Mouse (Mus musculus) liver, embryonic 14.5 days (tissue): ENCODE measurements around the gene Parp3. TPM values are rescaled to one million over a fixed set of nuclear protein-coding genes. Genes with fewer than 3 reads are reported as not detected.
A peak's percentile ranks its signal among the peaks of the same experiment; 100 is the strongest.

ENCODE experiments used
- ATAC-seq: fragments of 200-750 bp; cut with Nextera tagmentation; 2 replicates; pipeline ENCODE4 v1.8.0; 2017; ENCODE audit warnings: moderate number of reproducible peaks, mild to moderate bottlenecking, moderate library complexity; ENCODE audit not compliant: insufficient read depth
- DNase-seq, 3 experiments: peaks; one replicate each; pipeline ENCODE4 v3.0.0-alpha.2; 2012 to 2013; ENCODE audit warnings: low read depth in 3 of 3, low spot score in 3 of 3
- H3K27ac ChIP-seq: fragments of 300-500 bp; sonication (generic); 2 replicates; pipeline ENCODE4 v1.5.1; 2014; ENCODE audit warnings: moderate library complexity, mild to moderate bottlenecking, control low read depth, inconsistent platforms
- H3K27me3 ChIP-seq: fragments of 300-500 bp; sonication (generic); 2 replicates; pipeline ENCODE4 v1.6.1; 2014; ENCODE audit warnings: mild to moderate bottlenecking, low read length, moderate library complexity; ENCODE audit not compliant: control insufficient read depth, insufficient read depth
- H3K36me3 ChIP-seq: fragments of 300-500 bp; sonication (generic); replicated peaks from 2 replicates; pipeline ENCODE4 v1.6.1; 2014; ENCODE audit warnings: low read depth; ENCODE audit not compliant: control insufficient read depth, insufficient read depth
- H3K4me1 ChIP-seq, 2 experiments: fragments of 200-500 bp in 1 of 2; fragments of 300-500 bp in 1 of 2; sonication (generic) in 1 of 2; replicated peaks; 2 replicates each; pipeline ENCODE4 v1.6.1; 2012 to 2014; ENCODE audit warnings: antibody characterized with exemption in 1 of 2, inconsistent platforms in 1 of 2, low read length in 1 of 2; ENCODE audit not compliant: control insufficient read depth in 2 of 2, insufficient read depth in 2 of 2
- H3K4me2 ChIP-seq: fragments of 300-500 bp; sonication (generic); 2 replicates; pipeline ENCODE4 v1.6.1; 2014; ENCODE audit warnings: low read depth, mild to moderate bottlenecking, control low read depth, moderate library complexity
- H3K4me3 ChIP-seq, 2 experiments: fragments of 200-500 bp in 1 of 2; fragments of 300-500 bp in 1 of 2; sonication (generic) in 1 of 2; 2 replicates each; pipeline ENCODE4 v1.5.1; 2012 to 2014; ENCODE audit warnings: low read depth in 2 of 2, low read length in 2 of 2, mild to moderate bottlenecking in 2 of 2, control low read depth in 1 of 2, inconsistent platforms in 1 of 2, moderate library complexity in 1 of 2; ENCODE audit not compliant: insufficient read depth in 1 of 2
- H3K9ac ChIP-seq: fragments of 300-500 bp; sonication (generic); replicated peaks from 2 replicates; pipeline ENCODE4 v1.6.1; 2014; ENCODE audit warnings: mild to moderate bottlenecking, control low read depth, moderate library complexity
- H3K9me3 ChIP-seq: fragments of 300-500 bp; sonication (generic); 2 replicates; pipeline ENCODE4 v1.6.1; 2016; ENCODE audit warnings: low read length, mixed read lengths; ENCODE audit not compliant: control insufficient read depth
- CTCF ChIP-seq: IDR thresholded peaks from 2 replicates; pipeline ENCODE4 v1.5.1; 2016; ENCODE audit warnings: antibody characterized with exemption, low read depth, control low read depth
- EP300 ChIP-seq: IDR thresholded peaks from 2 replicates; pipeline ENCODE4 v1.6.1; 2016; ENCODE audit warnings: antibody characterized with exemption, low read depth
- WGBS: fragments of 180-500 bp; shearing (Covaris S2); extraction: QIAGEN DNeasy Blood & Tissue Kit; methylation state at CpG from one replicate; pipeline ENCODE4 v1.1.7; 2014; ENCODE audit not compliant: insufficient replicate concordance; 5-methylcytosine and 5-hydroxymethylcytosine counted together
- polyA plus RNA-seq, 2 experiments: library from polyadenylated mRNA; depleted of rRNA in 1 of 2; stranded (reverse) in 1 of 2; unstranded in 1 of 2; fragments of >200 nt; fragmentation: Nextera tagmentation in 1 of 2; extraction: Ambion mirVana in 1 of 2; gene quantifications; 2 replicates each; pipeline versions ENCODE4 v1.2.1 to v1.2.3; 2012 to 2014

Parp3 gene
- polyA plus RNA-seq, 2 experiments, result 0.91 to 1.3 TPM

DNA sequence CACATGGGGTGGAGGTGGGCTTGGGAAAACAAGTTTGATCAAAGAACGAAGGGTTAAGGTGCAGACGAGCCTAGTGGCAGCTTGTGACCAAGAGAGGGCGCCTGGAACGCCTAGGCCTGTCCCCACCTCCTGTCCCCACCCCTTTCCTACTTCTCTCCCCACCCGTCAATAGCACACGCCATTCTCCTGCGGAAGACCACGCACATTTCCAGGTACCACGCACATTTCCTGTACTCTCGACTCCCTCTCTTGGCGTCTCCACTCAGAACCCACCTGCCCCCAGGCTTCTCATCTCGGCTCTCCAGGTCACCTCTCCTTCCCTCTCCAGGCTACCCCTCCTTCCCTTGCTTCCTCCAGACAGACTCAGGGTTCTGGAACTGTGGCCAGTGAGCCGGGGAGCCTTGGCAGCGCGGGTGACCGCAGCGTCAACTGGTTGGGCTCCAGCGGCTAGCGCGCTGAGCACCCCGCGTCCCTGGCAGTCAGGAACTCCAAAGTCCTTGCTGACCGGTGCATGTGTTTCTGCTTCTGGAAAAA lies 28.2 kb downstream of the Parp3 start:
- peaks cover 11 to 20% of the 10 kb centered on the region in 2 experiments for H3K4me1 ChIP-seq

DNA sequence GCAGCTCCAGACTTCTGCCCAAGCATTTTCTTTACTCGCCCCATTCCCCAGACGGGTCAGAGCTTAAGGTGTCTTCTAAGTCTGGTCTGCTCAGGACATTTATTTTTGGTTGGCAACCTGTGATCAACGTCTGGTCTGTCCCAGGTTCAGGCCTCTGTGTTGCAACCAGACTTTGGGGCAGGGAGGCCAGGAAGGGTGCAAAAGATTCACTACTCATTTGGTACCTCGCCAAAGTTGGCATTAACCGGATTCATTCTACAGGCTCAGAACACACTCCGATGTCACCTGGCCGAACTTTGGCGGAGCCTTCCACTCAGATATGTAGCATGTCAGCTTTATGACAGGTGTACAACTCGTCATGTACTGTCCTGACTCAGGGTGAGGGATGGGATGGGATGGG lies 28.8 kb downstream of the Parp3 start:
- ATAC-seq, result no peak

More for the DNA sequence above, 28.2 kb downstream of the Parp3 start:
- H3K4me2 ChIP-seq, result peak overlapping the region; percentile 78
- no peaks in the 10 kb centered on the region for H3K9me3 ChIP-seq
- TF ChIP-seq CTCF (peak; percentile 78), EP300 (no peak)
- 1% methylated on average over 23 of the region's 23 CpGs for WGBS
- no peak for DNase-seq
- H3K27me3 ChIP-seq, result peaks cover 9% of the 10 kb centered on the region
- H3K4me3 ChIP-seq, result peak overlapping the region; percentile 52 to 73
- no peaks in the 10 kb centered on the region for H3K36me3 ChIP-seq
- peak overlapping the region; percentile 50 for H3K9ac ChIP-seq
- ATAC-seq, result peak; percentile 36; the same call in 1 of the 2 replicates
- H3K27ac ChIP-seq, result no peak overlapping the region

DNA sequence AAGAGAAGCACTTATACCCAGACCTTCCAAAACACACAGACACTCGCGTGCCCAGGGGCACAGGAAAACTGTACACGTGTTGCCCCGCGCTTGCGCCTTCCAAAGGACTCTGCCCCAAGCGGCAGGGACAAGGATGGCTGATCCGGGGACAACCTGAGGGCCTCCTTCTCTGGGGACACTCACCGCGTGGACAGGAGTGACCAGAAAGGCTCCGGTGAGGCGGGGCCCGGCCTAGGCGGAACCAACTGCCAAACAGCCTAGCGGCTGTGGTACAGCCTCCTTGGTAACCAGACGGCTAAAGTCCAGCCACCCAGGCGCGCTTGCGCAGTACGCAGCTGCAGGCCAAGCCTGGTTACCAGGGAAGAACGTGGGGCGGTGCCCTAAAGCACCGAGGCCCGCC lies 29.4 kb downstream of the Parp3 start, which contains the start of the genes Abhd14b and Abhd14a:
Abhd14b (plus strand) TSS at position 112 of the 400 bp plus-strand sequence.
Abhd14a (minus strand) TSS at position 331 of the 400 bp plus-strand sequence.
- no peaks in the 10 kb centered on the region for H3K36me3 ChIP-seq
- peak; percentile 81 for ATAC-seq
- no peak for TF ChIP-seq EP300
- peak; percentile 73 for TF ChIP-seq CTCF
- H3K4me3 ChIP-seq, result peak within 1 kb of the TSS; percentile 60 to 73
- peaks cover 5 to 20% of the 10 kb centered on the region in 2 experiments; a peak in 3 of 4 replicates for H3K4me1 ChIP-seq
- H3K9me3 ChIP-seq, result no peaks in the 10 kb centered on the region
- DNase-seq, result peak; percentile 61 to 62 (median 61)
- no peak within 1 kb of the TSS for H3K27ac ChIP-seq
- under 1% methylated on average over 24 of the region's 24 CpGs for WGBS
- peak within 1 kb of the TSS; percentile 31 for H3K9ac ChIP-seq
- H3K4me2 ChIP-seq, result peak within 1 kb of the TSS; percentile 78
- H3K27me3 ChIP-seq, result no peaks in the 10 kb centered on the region; the same call in none of the 2 replicates

More for the DNA sequence above, 28.8 kb downstream of the Parp3 start:
- Histone ChIP-seq H3K4me1 (peaks cover 7 to 20% of the 10 kb centered on the region in 2 experiments), H3K9me3 (no peaks in the 10 kb centered on the region), H3K27me3 (peaks cover 5% of the 10 kb centered on the region), H3K4me3 (peak overlapping the region in 1 of 2 experiments; percentile 60; a peak in 2 of 4 replicates), H3K36me3 (no peaks in the 10 kb centered on the region), H3K27ac (no peak overlapping the region), H3K4me2 (peak overlapping the region; percentile 78), H3K9ac (no peak overlapping the region)
- DNase-seq, result no peak
- no peak for TF ChIP-seq EP300
- no peak for TF ChIP-seq CTCF
- 33% methylated on average over 9 of the region's 9 CpGs for WGBS

- Histone ChIP-seq H3K27me3 (no peaks in the 10 kb centered on the region), H3K4me1 (peaks cover 5 to 20% of the 10 kb centered on the region in 2 experiments; a peak in 3 of 4 replicates), H3K9me3 (no peaks in the 10 kb centered on the region), H3K9ac (no peak overlapping the region), H3K27ac (no peak overlapping the region), H3K36me3 (no peaks in the 10 kb centered on the region), H3K4me3 (no peak overlapping the region), H3K4me2 (no peak overlapping the region)
- ATAC-seq (no peak), DNase-seq (no peak)
- TF ChIP-seq EP300, result no peak
- WGBS, result 55% methylated on average over 4 of the region's 4 CpGs
Observed at GRCm38 (mm10) chr9:106444836-106445235, 31.9 kb downstream of the Parp3 start.

GRCm38 (mm10) chr9:106442680-106443079 lies 34.1 kb downstream of the Parp3 start:
- Histone ChIP-seq H3K27me3 (no peaks in the 10 kb centered on the region), H3K4me3 (no peak overlapping the region), H3K4me1 (peaks cover 12 to 22% of the 10 kb centered on the region in 2 experiments), H3K27ac (no peak overlapping the region), H3K4me2 (no peak overlapping the region), H3K9ac (no peak overlapping the region), H3K36me3 (no peaks in the 10 kb centered on the region), H3K9me3 (no peaks in the 10 kb centered on the region)
- 66% methylated on average over 5 of the region's 5 CpGs for WGBS
- no peak for DNase-seq
- TF ChIP-seq CTCF (peak; percentile 43), EP300 (no peak)
- no peak for ATAC-seq
